Mouse (Mus musculus) intestine, postnatal 0 days (tissue): Measurements from ENCODE around the gene Lrrc8b. TPM values are rescaled to one million over a fixed set of nuclear protein-coding genes. Genes with fewer than 3 reads are reported as not detected.

Experiments used
- ATAC-seq: fragments of 200-750 bp; cut with Nextera tagmentation; 2 replicates; pipeline ENCODE4 v1.8.0; 2017; ENCODE audit warnings: mild to moderate bottlenecking, moderate TSS enrichment, moderate library complexity
- H3K27ac ChIP-seq: fragments of 300-500 bp; sonication (generic); 2 replicates; pipeline ENCODE4 v1.5.1; 2014; ENCODE audit warnings: mild to moderate bottlenecking, low read depth, low read length, moderate library complexity
- H3K27me3 ChIP-seq: fragments of 300-500 bp; sonication (generic); replicated peaks from 2 replicates; pipeline ENCODE4 v1.6.1; 2014; ENCODE audit warnings: low read length, mixed read lengths; ENCODE audit not compliant: control insufficient read depth, insufficient read depth
- H3K36me3 ChIP-seq: fragments of 300-500 bp; sonication (generic); 2 replicates; pipeline ENCODE4 v1.6.1; 2014; ENCODE audit warnings: mild to moderate bottlenecking, moderate library complexity; ENCODE audit not compliant: control insufficient read depth, insufficient read depth
- H3K4me1 ChIP-seq: fragments of 300-500 bp; sonication (generic); replicated peaks from 2 replicates; pipeline ENCODE4 v1.6.1; 2014; ENCODE audit warnings: antibody characterized with exemption, low read length, mixed read lengths; ENCODE audit not compliant: control insufficient read depth, insufficient read depth
- H3K4me2 ChIP-seq: fragments of 300-500 bp; sonication (generic); replicated peaks from 2 replicates; pipeline ENCODE4 v1.6.1; 2014; ENCODE audit warnings: low read depth, mild to moderate bottlenecking, moderate library complexity
- H3K4me3 ChIP-seq: fragments of 300-500 bp; sonication (generic); 2 replicates; pipeline ENCODE4 v1.5.1; 2014; ENCODE audit warnings: low read depth, low read length
- H3K9ac ChIP-seq: fragments of 300-500 bp; sonication (generic); 2 replicates; pipeline ENCODE4 v1.6.1; 2014; ENCODE audit warnings: mild to moderate bottlenecking, low read depth, low read length
- H3K9me3 ChIP-seq: fragments of 300-500 bp; sonication (generic); 2 replicates; pipeline ENCODE4 v1.6.1; 2016; ENCODE audit warnings: mixed run types; ENCODE audit not compliant: control insufficient read depth
- CTCF ChIP-seq: sonication (generic); IDR thresholded peaks from 2 replicates; pipeline ENCODE4 v1.5.1; 2016; ENCODE audit warnings: low read depth, mild to moderate bottlenecking, control low read depth, antibody characterized with exemption, moderate library complexity
- WGBS: fragments of 180-500 bp; shearing (Covaris S2); extraction: QIAGEN DNeasy Blood & Tissue Kit; methylation state at CpG from one replicate; pipeline ENCODE4 v1.1.7; 2014; 5-methylcytosine and 5-hydroxymethylcytosine counted together
- polyA plus RNA-seq: library from polyadenylated mRNA; unstranded; fragments of >200 nt; fragmentation: Nextera tagmentation; extraction: Ambion mirVana; gene quantifications from 2 replicates; pipeline ENCODE4 v1.2.1, GENCODE M21; 2015

The Lrrc8b gene
- polyA plus RNA-seq, 1 experiment from 2014 or later = 12.2 TPM

- Histone ChIP-seq H3K9ac (no peak overlapping the region), H3K4me3 (peak overlapping the region; percentile 16; the same call in 1 of the 2 replicates), H3K9me3 (no peaks in the 10 kb centered on the region), H3K4me2 (peak overlapping the region; percentile 62), H3K36me3 (no peaks in the 10 kb centered on the region; the same call in 1 of the 2 replicates), H3K4me1 (0 out of 2 replicates have a peak, but pooled peaks cover 6% of the 10 kb centered on the region), H3K27ac (no peak overlapping the region), H3K27me3 (no peaks in the 10 kb centered on the region)
- WGBS = 12% methylated on average over 23 of the region's 24 CpGs
- ATAC-seq = peak; percentile 72
- TF ChIP-seq CTCF = peak; percentile 62
Measured at GRCm38 (mm10) chr5:105494918-105495901, 79.6 kb downstream of the Lrrc8b start.

- 84% methylated on average over 4 of the region's 4 CpGs for WGBS
- no peak for TF ChIP-seq CTCF
- Histone ChIP-seq H3K27me3 (no peaks in the 10 kb centered on the region), H3K36me3 (no peaks in the 10 kb centered on the region), H3K27ac (no peak overlapping the region), H3K4me1 (0 out of 2 replicates have a peak, but pooled peaks cover 6% of the 10 kb centered on the region), H3K4me2 (no peak overlapping the region), H3K4me3 (no peak overlapping the region), H3K9me3 (no peaks in the 10 kb centered on the region), H3K9ac (no peak overlapping the region)
- no peak for ATAC-seq
Measured at GRCm38 (mm10) chr5:105496133-105496532, 80.6 kb downstream of the Lrrc8b start.

- Histone ChIP-seq H3K27me3 (no peaks in the 10 kb centered on the region), H3K9ac (no peak overlapping the region), H3K36me3 (no peaks in the 10 kb centered on the region), H3K9me3 (no peaks in the 10 kb centered on the region), H3K4me1 (0 out of 2 replicates have a peak, but pooled peaks cover 6% of the 10 kb centered on the region), H3K4me2 (no peak overlapping the region), H3K4me3 (no peak overlapping the region), H3K27ac (no peak overlapping the region)
- no peak for ATAC-seq
- TF ChIP-seq CTCF = no peak
- WGBS = 81% methylated on average over 7 of the region's 7 CpGs
Measured at GRCm38 (mm10) chr5:105496586-105496985, 81.0 kb downstream of the Lrrc8b start.

GRCm38 (mm10) chr5:105498429-105499000, 82.9 kb downstream of the Lrrc8b start:
- ATAC-seq = no peak
- 64% methylated on average over 4 of the region's 4 CpGs for WGBS
- Histone ChIP-seq H3K27me3 (no peaks in the 10 kb centered on the region), H3K9me3 (no peaks in the 10 kb centered on the region), H3K4me1 (0 out of 2 replicates have a peak, but pooled peaks cover 6% of the 10 kb centered on the region), H3K4me2 (no peak overlapping the region), H3K9ac (no peak overlapping the region), H3K4me3 (no peak overlapping the region), H3K36me3 (no peaks in the 10 kb centered on the region), H3K27ac (no peak overlapping the region)
- TF ChIP-seq CTCF = no peak

GRCm38 (mm10) chr5:105499396-105499795, 83.8 kb downstream of the Lrrc8b start:
- Histone ChIP-seq H3K27me3 (no peaks in the 10 kb centered on the region), H3K36me3 (no peaks in the 10 kb centered on the region), H3K4me1 (0 out of 2 replicates have a peak, but pooled peaks cover 6% of the 10 kb centered on the region), H3K4me3 (no peak overlapping the region), H3K4me2 (no peak overlapping the region), H3K27ac (no peak overlapping the region), H3K9me3 (no peaks in the 10 kb centered on the region), H3K9ac (no peak overlapping the region)
- no peak for TF ChIP-seq CTCF
- ATAC-seq = peak; percentile 37
- WGBS = 77% methylated on average over 1 of the region's 1 CpGs
